Mouse (Mus musculus) CH12.LX (cell line): ENCODE measurements at regions not wholly inside any gene's neighbourhood (a gene's known extent, or its start where the extent isn't known, plus 50 kb on each side); places are given as distances from the start of the nearest gene placed in this dataset.

Source experiments
- DNase-seq: peaks from one replicate; pipeline ENCODE4 v3.0.0-alpha.2; 2013; ENCODE audit errors: extremely low read depth
- H3K27ac ChIP-seq: 2 replicates; pipeline ENCODE4 v1.5.1; 2012; ENCODE audit warnings: low read depth, mild to moderate bottlenecking, control low read depth, moderate library complexity; ENCODE audit not compliant: insufficient read depth
- H3K27me3 ChIP-seq: replicated peaks from 2 replicates; pipeline ENCODE3; 2012; ENCODE audit warnings: inconsistent platforms
- H3K36me3 ChIP-seq, 2 experiments: replicated peaks in 1 of 2; 2 replicates each; pipeline versions ENCODE3 to v1.6.1; 2012; ENCODE audit warnings: inconsistent platforms in 1 of 2, low read length in 1 of 2, mild to moderate bottlenecking in 1 of 2, mixed read lengths in 1 of 2, moderate library complexity in 1 of 2; ENCODE audit not compliant: control insufficient read depth in 1 of 2, insufficient read depth in 1 of 2
- H3K4me1 ChIP-seq, 2 experiments: 2 replicates each; pipeline ENCODE4 v1.6.1; 2012; ENCODE audit warnings: inconsistent platforms in 1 of 2, moderate library complexity in 1 of 2; ENCODE audit not compliant: insufficient read depth in 2 of 2, control insufficient read depth in 1 of 2
- H3K4me2 ChIP-seq: 2 replicates; pipeline ENCODE4 v1.6.1; 2012; ENCODE audit warnings: low read depth, mild to moderate bottlenecking, control low read depth; ENCODE audit not compliant: poor library complexity, insufficient read depth, severe bottlenecking
- H3K4me3 ChIP-seq, 3 experiments: fragments of 150-350 bp in 1 of 3; sonication (generic) in 1 of 3; replicated peaks in 1 of 3; 2 replicates each; pipeline versions ENCODE3 to v1.5.1; 2011 to 2012; ENCODE audit warnings: low read depth in 2 of 3, low read length in 2 of 3, mild to moderate bottlenecking in 2 of 3, moderate library complexity in 2 of 3, control low read depth in 1 of 3, improper control_type of control experiment in 1 of 3, inconsistent platforms in 1 of 3, mixed read lengths in 1 of 3; ENCODE audit not compliant: poor library complexity in 1 of 3
- H3K79me2 ChIP-seq: replicated peaks from 2 replicates; pipeline ENCODE4 v1.6.1; 2012; ENCODE audit warnings: mild to moderate bottlenecking, moderate library complexity; ENCODE audit not compliant: control insufficient read depth, poor library complexity, insufficient read depth, severe bottlenecking; ENCODE audit errors: extremely low read depth
- H3K9ac ChIP-seq: 2 replicates; pipeline ENCODE4 v1.6.1; 2012; ENCODE audit warnings: low read depth, mild to moderate bottlenecking, control low read depth, moderate library complexity; ENCODE audit not compliant: insufficient read depth
- H3K9me3 ChIP-seq: replicated peaks from 2 replicates; pipeline ENCODE3; 2012; ENCODE audit warnings: low read length, inconsistent platforms, mixed read lengths
- BHLHE40 ChIP-seq: IDR thresholded peaks from 2 replicates; pipeline ENCODE4 v1.6.1; 2011; ENCODE audit warnings: mild to moderate bottlenecking, low read depth, low read length, improper control_type of control experiment
- CTCF ChIP-seq, 2 experiments: IDR thresholded peaks in 1 of 2; conservative IDR thresholded peaks in 1 of 2; 2 replicates each; pipeline ENCODE4 v1.5.1; 2011 to 2012; ENCODE audit warnings: low read depth in 2 of 2, low read length in 2 of 2, improper control_type of control experiment in 1 of 2, inconsistent platforms in 1 of 2, mild to moderate bottlenecking in 1 of 2, moderate library complexity in 1 of 2
- ELF1 ChIP-seq: IDR thresholded peaks from 2 replicates; pipeline ENCODE4 v1.6.1; 2014; ENCODE audit warnings: low read depth, mild to moderate bottlenecking, inconsistent platforms, low read length, improper control_type of control experiment
- GABPA ChIP-seq: IDR thresholded peaks from 2 replicates; pipeline ENCODE4 v1.6.1; 2012; ENCODE audit warnings: low read depth, low read length, improper control_type of control experiment, inconsistent platforms; ENCODE audit not compliant: insufficient replicate concordance
- HCFC1 ChIP-seq: IDR thresholded peaks from 2 replicates; pipeline ENCODE4 v1.6.1; 2012; ENCODE audit warnings: low read depth, mild to moderate bottlenecking, inconsistent platforms, low read length, improper control_type of control experiment
- IRF4 ChIP-seq: IDR thresholded peaks from 2 replicates; pipeline ENCODE4 v1.6.1; 2014; ENCODE audit warnings: low read depth, mild to moderate bottlenecking, inconsistent platforms, low read length, improper control_type of control experiment
- JUND ChIP-seq: conservative IDR thresholded peaks from 2 replicates; pipeline ENCODE4 v1.6.1; 2011; ENCODE audit warnings: low read depth, low read length, improper control_type of control experiment
- MAX ChIP-seq: IDR thresholded peaks from 2 replicates; pipeline ENCODE4 v1.6.1; 2011; ENCODE audit warnings: low read length, improper control_type of control experiment
- MAZ ChIP-seq: IDR thresholded peaks from 2 replicates; pipeline ENCODE4 v1.6.1; 2012; ENCODE audit warnings: low read depth, mild to moderate bottlenecking, inconsistent platforms, low read length, improper control_type of control experiment, moderate library complexity
- MXI1 ChIP-seq: IDR thresholded peaks from 2 replicates; pipeline ENCODE4 v1.6.1; 2011; ENCODE audit warnings: mild to moderate bottlenecking, low read depth, low read length, improper control_type of control experiment
- MYC ChIP-seq: IDR thresholded peaks from 2 replicates; pipeline ENCODE4 v1.6.1; 2011; ENCODE audit warnings: low read depth, mild to moderate bottlenecking, improper control_type of control experiment, low read length
- NELFE ChIP-seq: IDR thresholded peaks from 2 replicates; pipeline ENCODE4 v1.6.1; 2011; ENCODE audit warnings: low read depth, low read length, improper control_type of control experiment
- PAX5 ChIP-seq: IDR thresholded peaks from 2 replicates; pipeline ENCODE4 v1.6.1; 2012; ENCODE audit warnings: low read length, inconsistent platforms, mixed read lengths
- POLR2A ChIP-seq: IDR thresholded peaks from 2 replicates; pipeline ENCODE4 v1.6.1; 2011; ENCODE audit warnings: low read depth, mild to moderate bottlenecking, improper control_type of control experiment, low read length
- POLR2AphosphoS2 ChIP-seq: IDR thresholded peaks from 2 replicates; pipeline ENCODE4 v1.6.1; 2011; ENCODE audit warnings: low read depth, low read length, improper control_type of control experiment
- RAD21 ChIP-seq: IDR thresholded peaks from 2 replicates; pipeline ENCODE4 v1.6.1; 2011; ENCODE audit warnings: low read depth, mild to moderate bottlenecking, low read length, improper control_type of control experiment, moderate library complexity
- RCOR1 ChIP-seq: conservative IDR thresholded peaks from 2 replicates; pipeline ENCODE4 v1.6.1; 2012; ENCODE audit warnings: low read depth, mild to moderate bottlenecking, inconsistent platforms, low read length, improper control_type of control experiment
- SIN3A ChIP-seq: IDR thresholded peaks from 2 replicates; pipeline ENCODE4 v1.6.1; 2012; ENCODE audit warnings: low read length, improper control_type of control experiment, inconsistent platforms
- SMC3 ChIP-seq: IDR thresholded peaks from 2 replicates; pipeline ENCODE4 v1.6.1; 2011; ENCODE audit warnings: low read depth, low read length, improper control_type of control experiment
- TCF12 ChIP-seq: IDR thresholded peaks from 2 replicates; pipeline ENCODE4 v1.6.1; 2014; ENCODE audit warnings: low read depth, mild to moderate bottlenecking, inconsistent platforms, low read length, improper control_type of control experiment
- ZC3H11A ChIP-seq: IDR thresholded peaks from 2 replicates; pipeline ENCODE4 v1.6.1; 2012; ENCODE audit warnings: low read depth, mild to moderate bottlenecking, inconsistent platforms, low read length, improper control_type of control experiment
- ZKSCAN1 ChIP-seq: IDR thresholded peaks from 2 replicates; pipeline ENCODE4 v1.6.1; 2012; ENCODE audit warnings: low read depth, inconsistent platforms, low read length, improper control_type of control experiment, borderline replicate concordance
- ZMIZ1 ChIP-seq: IDR thresholded peaks from 2 replicates; pipeline ENCODE4 v1.6.1; 2012; ENCODE audit warnings: low read depth, mild to moderate bottlenecking, inconsistent platforms, low read length, improper control_type of control experiment
- ZNF384 ChIP-seq: IDR thresholded peaks from 2 replicates; pipeline ENCODE4 v1.6.1; 2012; ENCODE audit warnings: low read depth, low read length, improper control_type of control experiment, inconsistent platforms
- dilution Hi-C: fragments of 300-500 bp; cut with MboI; formaldehyde crosslinking; loops from 2 replicates; pipeline ENCODE4 v1.14.3; 2020; ENCODE audit warnings: low sequenced_read_pairs; ENCODE audit not compliant: extremely low pct_unique_long_range_greater_than_20kb, extremely low pct_ligation_motif_present
- in situ Hi-C: fragments of 300-500 bp; cut with MboI; formaldehyde crosslinking; loops from 3 replicates; pipeline ENCODE4 v1.14.3; 2019; ENCODE audit warnings: low sequenced_read_pairs, low pct_ligation_motif_present, low pct_unique_long_range_greater_than_20kb, mixed read lengths

- Histone ChIP-seq H3K9ac (no peak overlapping the region), H3K27ac (no peak overlapping the region), H3K79me2 (no peaks in the 10 kb centered on the region), H3K4me2 (no peak overlapping the region), H3K27me3 (peaks cover 37% of the 10 kb centered on the region), H3K9me3 (peaks cover 3% of the 10 kb centered on the region), H3K4me1 (peaks cover 2 to 6% of the 10 kb centered on the region in 2 experiments; a peak in 1 of 4 replicates), H3K36me3 (no peaks in the 10 kb centered on the region), H3K4me3 (no peak overlapping the region)
- in situ Hi-C loops (no loop called here), dilution Hi-C loops (no loop called here)
- TF ChIP-seq ZNF384 = no peak
- no peak for TF ChIP-seq POLR2AphosphoS2
- DNase-seq = no peak
These were observed 122.3 kb downstream of the Tex36 start for GRCm38 (mm10) chr7:133479679-133480078.

GRCm38 (mm10) chr7:133477933-133478332 is 124.0 kb downstream of the Tex36 start:
- H3K9ac ChIP-seq = no peak overlapping the region
- H3K4me3 ChIP-seq = no peak overlapping the region
- no peaks in the 10 kb centered on the region for H3K79me2 ChIP-seq
- dilution Hi-C loops (no loop called here), in situ Hi-C loops (no loop called here)
- no peak overlapping the region for H3K4me2 ChIP-seq
- peaks cover 2 to 6% of the 10 kb centered on the region in 2 experiments; a peak in 1 of 4 replicates for H3K4me1 ChIP-seq
- H3K27ac ChIP-seq = no peak overlapping the region
- DNase-seq = no peak
- H3K36me3 ChIP-seq = no peaks in the 10 kb centered on the region
- H3K9me3 ChIP-seq = peaks cover 3% of the 10 kb centered on the region
- peaks cover 28% of the 10 kb centered on the region for H3K27me3 ChIP-seq
- TF ChIP-seq MAZ (no peak), SMC3 (peak; percentile 28), MYC (no peak), RCOR1 (no peak), GABPA (no peak), RAD21 (peak; percentile 31), CTCF (conservative IDR thresholded peaks at IDR 0.05 in 1 of 2, IDR thresholded peaks at IDR 0.05 in 1 of 2; ENCODE audit: low read depth in 2 of 2, low read length in 2 of 2) (peak in 1 of 2 experiments; percentile 43; a peak in 2 of 4 replicates), JUND (no peak)

GRCm38 (mm10) chr7:133477221-133477620 is 124.7 kb downstream of the Tex36 start:
- no peaks in the 10 kb centered on the region for H3K36me3 ChIP-seq
- in situ Hi-C loops (no loop called here), dilution Hi-C loops (no loop called here)
- no peak for TF ChIP-seq IRF4
- TF ChIP-seq BHLHE40 = no peak
- no peak for TF ChIP-seq ZMIZ1
- TF ChIP-seq ELF1 = no peak
- TF ChIP-seq RAD21 = no peak
- TF ChIP-seq HCFC1 = no peak
- no peak for TF ChIP-seq MXI1
- no peak for TF ChIP-seq POLR2AphosphoS2
- no peak for TF ChIP-seq MAX
- no peak for TF ChIP-seq POLR2A
- TF ChIP-seq SMC3 = no peak
- no peak for TF ChIP-seq SIN3A
- no peak for TF ChIP-seq ZC3H11A
- TF ChIP-seq NELFE = no peak
- TF ChIP-seq MAZ = no peak
- no peak for TF ChIP-seq ZKSCAN1
- TF ChIP-seq TCF12 = no peak
- TF ChIP-seq PAX5 = no peak
- H3K79me2 ChIP-seq = no peaks in the 10 kb centered on the region
- no peak overlapping the region for H3K4me2 ChIP-seq
- peaks cover 3% of the 10 kb centered on the region for H3K9me3 ChIP-seq
- no peak overlapping the region for H3K27ac ChIP-seq
- no peak overlapping the region for H3K4me3 ChIP-seq
- H3K9ac ChIP-seq = no peak overlapping the region
- peaks cover 27% of the 10 kb centered on the region for H3K27me3 ChIP-seq
- no peak for DNase-seq
- peaks cover 2 to 6% of the 10 kb centered on the region in 2 experiments; a peak in 1 of 4 replicates for H3K4me1 ChIP-seq
